Mouse (Mus musculus) erythroblast, embryonic 14.5 days (primary cell): Measurements from ENCODE around the gene Secisbp2. TPM values are rescaled to one million over a fixed set of nuclear protein-coding genes. Genes with fewer than 3 reads are reported as not detected.

ENCODE experiments used
- H3K27me3 ChIP-seq: 2 replicates; pipeline ENCODE4 v1.6.1; 2012; ENCODE audit warnings: inconsistent platforms; ENCODE audit not compliant: control insufficient read depth
- H3K36me3 ChIP-seq: 2 replicates; pipeline ENCODE4 v1.6.1; 2012; ENCODE audit warnings: mild to moderate bottlenecking, inconsistent platforms; ENCODE audit not compliant: control insufficient read depth
- H3K4me1 ChIP-seq: 2 replicates; pipeline ENCODE4 v1.6.1; 2012; ENCODE audit warnings: inconsistent platforms; ENCODE audit not compliant: control insufficient read depth
- H3K4me3 ChIP-seq: replicated peaks from 2 replicates; pipeline ENCODE3; 2012; ENCODE audit warnings: moderate library complexity, mild to moderate bottlenecking, inconsistent platforms
- H3K9me3 ChIP-seq: 2 replicates; pipeline ENCODE4 v1.6.1; 2012; ENCODE audit warnings: low read length, inconsistent platforms, mixed read lengths; ENCODE audit not compliant: control insufficient read depth
- GATA1 ChIP-seq: IDR thresholded peaks from 2 replicates; pipeline ENCODE4 v1.6.1; 2012; ENCODE audit warnings: low read length, inconsistent platforms, mixed read lengths
- TAL1 ChIP-seq: IDR thresholded peaks from 3 replicates; pipeline ENCODE4 v1.6.1; 2012; ENCODE audit warnings: low read length, inconsistent platforms, mixed read lengths
- polyA plus RNA-seq: library from polyadenylated mRNA; stranded (reverse); fragments of >175 nt; gene quantifications from 2 replicates; pipeline ENCODE4 v1.2.3, GENCODE M21; 2012

Secisbp2 gene
- polyA plus RNA-seq, 1 experiment = 2.3 TPM

GRCm38 (mm10) chr13:51697455-51697854 lies 46.0 kb downstream of the Secisbp2 start:
- no peak overlapping the region for H3K4me3 ChIP-seq
- TF ChIP-seq TAL1 (no peak; the same call in 2 of the 3 replicates), GATA1 (no peak)
- H3K27me3 ChIP-seq = no peaks in the 10 kb centered on the region
- H3K4me1 ChIP-seq = peaks cover 30% of the 10 kb centered on the region
- peaks cover 12% of the 10 kb centered on the region for H3K36me3 ChIP-seq
- H3K9me3 ChIP-seq = no peaks in the 10 kb centered on the region; the same call in 1 of the 2 replicates

- H3K36me3 ChIP-seq = peaks cover 16% of the 10 kb centered on the region
- H3K4me3 ChIP-seq = no peak overlapping the region
Measured at GRCm38 (mm10) chr13:51697897-51698296, 46.4 kb downstream of the Secisbp2 start.

GRCm38 (mm10) chr13:51698318-51698717 lies 46.8 kb downstream of the Secisbp2 start:
- TF ChIP-seq GATA1 (no peak), TAL1 (no peak)
- peaks cover 20% of the 10 kb centered on the region for H3K36me3 ChIP-seq

More at GRCm38 (mm10) chr13:51697897-51698296, 46.4 kb downstream of the Secisbp2 start:
- H3K4me1 ChIP-seq = peaks cover 30% of the 10 kb centered on the region
- no peaks in the 10 kb centered on the region for H3K27me3 ChIP-seq
- TF ChIP-seq GATA1 (no peak), TAL1 (no peak)
- no peaks in the 10 kb centered on the region; the same call in 1 of the 2 replicates for H3K9me3 ChIP-seq

GRCm38 (mm10) chr13:51703893-51704292 lies 52.4 kb downstream of the Secisbp2 start:
- no peaks in the 10 kb centered on the region for H3K27me3 ChIP-seq
- H3K36me3 ChIP-seq = peaks cover 36% of the 10 kb centered on the region
- H3K9me3 ChIP-seq = no peaks in the 10 kb centered on the region; the same call in 1 of the 2 replicates
- TF ChIP-seq TAL1 = no peak
- no peak for TF ChIP-seq GATA1
- H3K4me1 ChIP-seq = peaks cover 21% of the 10 kb centered on the region
- H3K4me3 ChIP-seq = no peak overlapping the region

More at GRCm38 (mm10) chr13:51698318-51698717, 46.8 kb downstream of the Secisbp2 start:
- H3K4me1 ChIP-seq = peaks cover 30% of the 10 kb centered on the region
- H3K9me3 ChIP-seq = no peaks in the 10 kb centered on the region; the same call in 1 of the 2 replicates
- H3K27me3 ChIP-seq = no peaks in the 10 kb centered on the region
- no peak overlapping the region for H3K4me3 ChIP-seq

- H3K4me1 ChIP-seq = peaks cover 15% of the 10 kb centered on the region
- H3K9me3 ChIP-seq = no peaks in the 10 kb centered on the region; the same call in 1 of the 2 replicates
- H3K36me3 ChIP-seq = peaks cover 42% of the 10 kb centered on the region
- no peak overlapping the region for H3K4me3 ChIP-seq
- H3K27me3 ChIP-seq = no peaks in the 10 kb centered on the region
- no peak for TF ChIP-seq GATA1
- no peak for TF ChIP-seq TAL1
Measured at GRCm38 (mm10) chr13:51705882-51706854, 54.7 kb downstream of the Secisbp2 start.

- TF ChIP-seq GATA1 (no peak), TAL1 (no peak)
- Histone ChIP-seq H3K36me3 (peaks cover 34% of the 10 kb centered on the region), H3K9me3 (no peaks in the 10 kb centered on the region), H3K4me3 (no peak overlapping the region), H3K27me3 (no peaks in the 10 kb centered on the region), H3K4me1 (peaks cover 15% of the 10 kb centered on the region)
Measured at GRCm38 (mm10) chr13:51710738-51711137, 59.2 kb downstream of the Secisbp2 start.

- Histone ChIP-seq H3K9me3 (no peaks in the 10 kb centered on the region), H3K4me3 (no peak overlapping the region), H3K27me3 (no peaks in the 10 kb centered on the region), H3K4me1 (peaks cover 5% of the 10 kb centered on the region), H3K36me3 (peaks cover 31% of the 10 kb centered on the region)
- no peak for TF ChIP-seq TAL1
Measured at GRCm38 (mm10) chr13:51712022-51712421, 60.5 kb downstream of the Secisbp2 start.

- H3K4me3 ChIP-seq = no peak overlapping the region
- H3K36me3 ChIP-seq = peaks cover 30% of the 10 kb centered on the region
- TF ChIP-seq TAL1 (no peak), GATA1 (no peak)
Measured at GRCm38 (mm10) chr13:51716350-51717263, 65.1 kb downstream of the Secisbp2 start.

More at GRCm38 (mm10) chr13:51716350-51717263, 65.1 kb downstream of the Secisbp2 start:
- Histone ChIP-seq H3K4me1 (peaks cover 3% of the 10 kb centered on the region), H3K9me3 (peaks cover 2% of the 10 kb centered on the region), H3K27me3 (no peaks in the 10 kb centered on the region)
